Mouse (Mus musculus) MEL (cell line): ENCODE results near the gene Znrf3. TPM values are rescaled to one million over a fixed set of nuclear protein-coding genes. Genes with fewer than 3 reads are reported as not detected.

Source experiments
- DNase-seq: peaks from one replicate; pipeline ENCODE4 v3.0.0; 2011; ENCODE audit warnings: low read depth, low spot score
- H3K27ac ChIP-seq: 2 replicates; pipeline ENCODE4 v1.5.1; 2012; ENCODE audit warnings: low read depth, mild to moderate bottlenecking, control low read depth, low read length, moderate library complexity; ENCODE audit not compliant: control insufficient read depth
- H3K27me3 ChIP-seq, 2 experiments: fragments of 150-350 bp in 1 of 2; sonication (generic) in 1 of 2; 2 replicates each; pipeline ENCODE4 v1.6.1; 2012; ENCODE audit warnings: low read length in 2 of 2, mild to moderate bottlenecking in 2 of 2, improper control_type of control experiment in 1 of 2, moderate library complexity in 1 of 2; ENCODE audit not compliant: insufficient read depth in 2 of 2, control insufficient read depth in 1 of 2
- H3K36me3 ChIP-seq, 2 experiments: 2 replicates each; pipeline ENCODE4 v1.6.1; 2012 to 2014; ENCODE audit warnings: low read length in 2 of 2, improper control_type of control experiment in 1 of 2, inconsistent platforms in 1 of 2, mild to moderate bottlenecking in 1 of 2; ENCODE audit not compliant: insufficient read depth in 2 of 2, control insufficient read depth in 1 of 2
- H3K4me1 ChIP-seq, 2 experiments: fragments of 150-350 bp in 1 of 2; sonication (generic) in 1 of 2; 2 replicates each; pipeline ENCODE4 v1.6.1; 2012; ENCODE audit warnings: low read length in 2 of 2, improper control_type of control experiment in 1 of 2, mild to moderate bottlenecking in 1 of 2; ENCODE audit not compliant: insufficient read depth in 2 of 2, control insufficient read depth in 1 of 2
- H3K4me3 ChIP-seq, 2 experiments: fragments of 150-350 bp in 1 of 2; sonication (generic) in 1 of 2; 2 replicates each; pipeline ENCODE4 v1.5.1; 2012; ENCODE audit warnings: low read depth in 2 of 2, low read length in 2 of 2, mild to moderate bottlenecking in 2 of 2, moderate library complexity in 2 of 2, control low read depth in 1 of 2, improper control_type of control experiment in 1 of 2; ENCODE audit not compliant: control insufficient read depth in 1 of 2, insufficient read depth in 1 of 2
- H3K79me2 ChIP-seq: 2 replicates; pipeline ENCODE4 v1.6.1; 2012; ENCODE audit warnings: mild to moderate bottlenecking, low read length, moderate library complexity; ENCODE audit not compliant: control insufficient read depth, poor library complexity, insufficient read depth
- H3K9ac ChIP-seq: 2 replicates; pipeline ENCODE4 v1.6.1; 2012; ENCODE audit warnings: low read depth, mild to moderate bottlenecking, control low read depth, low read length, moderate library complexity; ENCODE audit not compliant: control insufficient read depth, poor library complexity, severe bottlenecking
- H3K9me3 ChIP-seq: fragments of 150-350 bp; sonication (generic); replicated peaks from 2 replicates; pipeline ENCODE4 v1.6.1; 2012; ENCODE audit warnings: mild to moderate bottlenecking, low read length, improper control_type of control experiment, moderate library complexity; ENCODE audit not compliant: insufficient read depth
- BHLHE40 ChIP-seq: IDR thresholded peaks from 2 replicates; pipeline ENCODE4 v1.6.1; 2012; ENCODE audit warnings: low read depth, mild to moderate bottlenecking, inconsistent platforms, low read length, improper control_type of control experiment, borderline replicate concordance
- CHD1 ChIP-seq: IDR thresholded peaks from 2 replicates; pipeline ENCODE4 v1.6.1; 2012; ENCODE audit warnings: low read depth, mild to moderate bottlenecking, inconsistent platforms, low read length, improper control_type of control experiment
- CHD2 ChIP-seq: IDR thresholded peaks from 2 replicates; pipeline ENCODE4 v1.6.1; 2011; ENCODE audit warnings: low read length, improper control_type of control experiment
- CTCF ChIP-seq, 3 experiments: IDR thresholded peaks in 2 of 3; conservative IDR thresholded peaks in 1 of 3; 2 replicates each; pipeline ENCODE4 v1.5.1; 2011 to 2012; ENCODE audit warnings: low read length in 3 of 3, low read depth in 2 of 3, mild to moderate bottlenecking in 2 of 3, improper control_type of control experiment in 1 of 3, inconsistent platforms in 1 of 3, mixed read lengths in 1 of 3, moderate library complexity in 1 of 3; ENCODE audit not compliant: control insufficient read depth in 1 of 3, insufficient read depth in 1 of 3, poor library complexity in 1 of 3, severe bottlenecking in 1 of 3
- E2F4 ChIP-seq: IDR thresholded peaks from 2 replicates; pipeline ENCODE4 v1.6.1; 2011; ENCODE audit warnings: low read depth, low read length, improper control_type of control experiment, borderline replicate concordance
- GABPA ChIP-seq: IDR thresholded peaks from 2 replicates; pipeline ENCODE4 v1.6.1; 2012; ENCODE audit warnings: low read depth, mild to moderate bottlenecking, inconsistent platforms, low read length, improper control_type of control experiment, moderate library complexity
- GATA1 ChIP-seq: IDR thresholded peaks from 2 replicates; pipeline ENCODE4 v1.6.1; 2011; ENCODE audit warnings: low read depth, low read length, improper control_type of control experiment
- JUND ChIP-seq: IDR thresholded peaks from 2 replicates; pipeline ENCODE4 v1.6.1; 2011; ENCODE audit warnings: low read depth, mild to moderate bottlenecking, improper control_type of control experiment, low read length
- KAT2A ChIP-seq: conservative IDR thresholded peaks from 2 replicates; pipeline ENCODE4 v1.6.1; 2012; ENCODE audit warnings: low read depth, low read length, improper control_type of control experiment, inconsistent platforms
- MAX ChIP-seq: IDR thresholded peaks from 2 replicates; pipeline ENCODE4 v1.6.1; 2011; ENCODE audit warnings: low read length, improper control_type of control experiment
- MAZ ChIP-seq: IDR thresholded peaks from 2 replicates; pipeline ENCODE4 v1.6.1; 2012; ENCODE audit warnings: low read depth, mild to moderate bottlenecking, inconsistent platforms, low read length, improper control_type of control experiment
- MEF2A ChIP-seq: IDR thresholded peaks from 2 replicates; pipeline ENCODE4 v1.6.1; 2014; ENCODE audit warnings: low read depth, mild to moderate bottlenecking, inconsistent platforms, low read length, improper control_type of control experiment; ENCODE audit not compliant: poor library complexity, insufficient replicate concordance, severe bottlenecking; ENCODE audit errors: extremely low read depth
- MYC ChIP-seq: IDR thresholded peaks from 2 replicates; pipeline ENCODE4 v1.6.1; 2011; ENCODE audit warnings: low read depth, mild to moderate bottlenecking, low read length, improper control_type of control experiment, moderate library complexity
- NELFE ChIP-seq: IDR thresholded peaks from 2 replicates; pipeline ENCODE4 v1.6.1; 2011; ENCODE audit warnings: low read depth, low read length, improper control_type of control experiment
- NRF1 ChIP-seq: IDR thresholded peaks from 2 replicates; pipeline ENCODE4 v1.6.1; 2014; ENCODE audit warnings: low read depth, mild to moderate bottlenecking, inconsistent platforms, low read length, improper control_type of control experiment, moderate library complexity; ENCODE audit not compliant: poor library complexity, insufficient read depth, severe bottlenecking
- SIN3A ChIP-seq: IDR thresholded peaks from 2 replicates; pipeline ENCODE4 v1.6.1; 2012; ENCODE audit warnings: low read length, improper control_type of control experiment, inconsistent platforms
- SMC3 ChIP-seq: IDR thresholded peaks from 2 replicates; pipeline ENCODE4 v1.6.1; 2011; ENCODE audit warnings: low read depth, low read length, improper control_type of control experiment
- TAL1 ChIP-seq: IDR thresholded peaks from 2 replicates; pipeline ENCODE4 v1.6.1; 2012; ENCODE audit warnings: mild to moderate bottlenecking, inconsistent platforms, low read length, moderate library complexity, mixed read lengths
- TBP ChIP-seq: IDR thresholded peaks from 2 replicates; pipeline ENCODE4 v1.8.0; 2011; ENCODE audit warnings: low read depth, low read length, improper control_type of control experiment
- USF1 ChIP-seq: IDR thresholded peaks from 2 replicates; pipeline ENCODE4 v1.6.1; 2014; ENCODE audit warnings: low read depth, mild to moderate bottlenecking, inconsistent platforms, low read length, improper control_type of control experiment, moderate library complexity
- USF2 ChIP-seq, 2 experiments: IDR thresholded peaks; 2 replicates each; pipeline ENCODE4 v1.6.1; 2011 to 2012; ENCODE audit warnings: improper control_type of control experiment in 2 of 2, low read length in 2 of 2, borderline replicate concordance in 1 of 2, inconsistent platforms in 1 of 2, low read depth in 1 of 2, mild to moderate bottlenecking in 1 of 2; ENCODE audit not compliant: insufficient read depth in 1 of 2
- ZC3H11A ChIP-seq: IDR thresholded peaks from 2 replicates; pipeline ENCODE4 v1.6.1; 2012; ENCODE audit warnings: low read depth, mild to moderate bottlenecking, inconsistent platforms, low read length, improper control_type of control experiment
- ZKSCAN1 ChIP-seq: IDR thresholded peaks from 2 replicates; pipeline ENCODE4 v1.6.1; 2012; ENCODE audit warnings: low read depth, mild to moderate bottlenecking, inconsistent platforms, low read length, improper control_type of control experiment, moderate library complexity
- ZMIZ1 ChIP-seq: IDR thresholded peaks from 2 replicates; pipeline ENCODE4 v1.6.1; 2012; ENCODE audit warnings: low read depth, mild to moderate bottlenecking, inconsistent platforms, low read length, improper control_type of control experiment, moderate library complexity
- ZNF384 ChIP-seq: IDR thresholded peaks from 2 replicates; pipeline ENCODE4 v1.6.1; 2012; ENCODE audit warnings: low read depth, mild to moderate bottlenecking, inconsistent platforms, low read length, improper control_type of control experiment
- polyA plus RNA-seq, 2 experiments: library from polyadenylated mRNA; stranded (reverse) in 1 of 2; unstranded in 1 of 2; fragments of >175 nt in 1 of 2; fragments of >200 nt in 1 of 2; gene quantifications; 2 replicates each; pipeline versions ENCODE4 v1.2.1 to v1.2.4; 2012; ENCODE audit warnings: low replicate concordance in 2 of 2, low read depth in 1 of 2; ENCODE audit not compliant: insufficient read length in 2 of 2, insufficient read depth in 1 of 2, missing spikeins in 1 of 2
- total RNA-seq: library from RNA; depleted of rRNA; stranded (reverse); fragments of 300-350 nt; gene quantifications from 2 replicates; pipeline ENCODE4 v1.2.3, GENCODE M21; 2012

Gene Znrf3
- total and polyA plus RNA-seq, 3 experiments: 9.0 to 9.2 TPM; not detected in 1

DNA sequence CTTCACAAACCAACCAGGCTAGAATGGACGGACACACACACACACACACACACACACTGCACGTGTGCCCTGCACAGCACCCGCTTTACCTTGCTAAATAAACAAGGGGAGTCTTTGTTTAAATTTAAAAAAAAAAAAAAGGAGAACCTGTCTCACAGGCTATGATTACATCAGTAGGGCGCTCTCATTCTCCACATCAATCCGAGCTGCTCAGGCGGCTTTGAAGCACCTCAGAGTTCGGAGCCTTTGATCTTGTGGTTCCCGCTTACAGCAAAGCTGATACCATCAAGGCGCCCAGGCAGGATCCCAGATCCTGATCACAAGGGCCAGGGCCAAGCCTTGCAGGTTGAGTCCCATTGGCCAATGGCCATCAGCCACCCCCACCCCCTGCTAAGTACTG lies 33.1 kb downstream of the Znrf3 start:
- Histone ChIP-seq H3K9me3 (no peaks in the 10 kb centered on the region), H3K4me3 (no peak overlapping the region), H3K36me3 (peaks cover 0 to 2% of the 10 kb centered on the region in 2 experiments; a peak in 2 of 4 replicates), H3K79me2 (peaks cover 11% of the 10 kb centered on the region), H3K27me3 (no peaks in the 10 kb centered on the region), H3K4me1 (peaks cover 0 to 3% of the 10 kb centered on the region in 2 experiments; a peak in 1 of 4 replicates), H3K9ac (no peak overlapping the region), H3K27ac (no peak overlapping the region)
- TF ChIP-seq JUND (no peak), E2F4 (no peak), ZC3H11A (no peak), CHD1 (no peak), ZNF384 (peak; percentile 82), MAX (no peak)
- DNase-seq: peak; percentile 38

DNA sequence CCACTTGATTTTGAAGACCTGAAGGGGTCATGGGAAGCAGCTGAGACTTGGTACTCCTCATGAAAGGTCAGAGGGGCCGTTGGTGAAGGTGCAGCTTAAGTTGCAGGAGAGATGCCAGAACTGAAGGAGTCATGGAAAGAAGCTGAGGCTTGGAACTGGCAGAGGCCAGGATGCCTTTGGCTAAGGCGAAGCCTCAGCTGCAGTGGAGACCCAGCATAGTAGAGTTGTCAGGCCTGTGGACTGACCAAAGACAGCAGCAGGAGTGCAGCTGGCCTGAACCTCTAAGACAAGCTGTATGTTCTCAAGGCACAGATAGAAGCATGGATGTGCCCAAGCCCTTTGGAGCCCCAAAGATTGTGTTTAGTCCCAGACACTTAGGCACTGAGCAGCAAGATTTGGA lies 40.5 kb downstream of the Znrf3 start:
- H3K4me1 ChIP-seq: no peaks in the 10 kb centered on the region
- TF ChIP-seq NELFE (no peak), NRF1 (no peak), MAX (no peak), CHD1 (no peak), ZMIZ1 (no peak), USF2 (IDR thresholded peaks at IDR 0.05; ENCODE audit: borderline replicate concordance in 1 of 2, insufficient read depth in 1 of 2, low read depth in 1 of 2, low read length in 2 of 2) (no peak), ZNF384 (no peak), BHLHE40 (no peak), TBP (no peak), E2F4 (no peak)
- no peak for DNase-seq
- H3K27me3 ChIP-seq: no peaks in the 10 kb centered on the region
- no peak overlapping the region for H3K9ac ChIP-seq
- H3K79me2 ChIP-seq: peaks cover 2% of the 10 kb centered on the region; the same call in 1 of the 2 replicates
- H3K27ac ChIP-seq: no peak overlapping the region
- no peaks in the 10 kb centered on the region for H3K9me3 ChIP-seq
- H3K4me3 ChIP-seq: no peak overlapping the region
- H3K36me3 ChIP-seq: no peaks in the 10 kb centered on the region

DNA sequence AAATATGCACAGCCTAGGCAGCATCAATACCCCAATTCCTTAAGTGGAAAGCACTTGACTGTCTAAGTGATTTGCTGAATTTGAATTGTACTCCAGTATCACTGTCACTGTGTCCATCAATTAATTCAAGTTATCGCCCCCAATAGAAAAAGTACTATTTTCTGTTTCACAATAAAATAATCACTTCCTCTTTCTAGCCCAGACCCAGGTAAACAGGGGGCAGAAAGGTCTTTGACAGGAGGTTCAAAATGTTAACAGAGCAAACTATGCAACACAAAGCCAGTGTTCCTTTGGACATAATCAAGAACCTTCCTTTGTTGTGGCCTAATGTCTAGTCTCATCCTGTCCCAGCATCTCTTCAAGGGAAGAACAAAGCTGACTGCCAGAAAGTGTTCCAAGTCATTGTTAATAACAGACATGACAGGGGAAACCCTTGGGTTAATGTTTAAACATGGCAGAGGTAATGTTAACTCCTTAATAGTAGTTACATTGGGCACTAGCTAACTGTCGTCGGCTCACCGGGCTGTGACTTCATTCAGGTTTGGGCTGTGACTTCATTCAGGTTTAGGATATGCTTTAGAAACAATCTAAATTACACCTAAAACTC lies 42.4 kb downstream of the Znrf3 start:
- H3K4me1 ChIP-seq: 0 out of 4 replicates have a peak, but pooled peaks cover 0 to 3% of the 10 kb centered on the region in 2 experiments
- no peak overlapping the region for H3K9ac ChIP-seq
- H3K4me3 ChIP-seq: no peak overlapping the region
- H3K27ac ChIP-seq: no peak overlapping the region
- H3K9me3 ChIP-seq: no peaks in the 10 kb centered on the region
- DNase-seq: no peak
- TF ChIP-seq MAZ (no peak), TAL1 (no peak), GABPA (no peak), CHD2 (no peak), CTCF (IDR thresholded peaks at IDR 0.05 in 2 of 3, conservative IDR thresholded peaks at IDR 0.05 in 1 of 3; ENCODE audit: control insufficient read depth in 1 of 3, insufficient read depth in 1 of 3, low read depth in 2 of 3, low read length in 3 of 3, poor library complexity in 1 of 3, severe bottlenecking in 1 of 3) (no peak), KAT2A (no peak), E2F4 (no peak), BHLHE40 (no peak), GATA1 (no peak), MEF2A (no peak), NELFE (no peak), SIN3A (no peak), MAX (no peak), SMC3 (no peak), USF1 (no peak), NRF1 (no peak), MYC (no peak), ZKSCAN1 (no peak)
- no peaks in the 10 kb centered on the region; a peak in 1 of 4 replicates for H3K36me3 ChIP-seq
- H3K27me3 ChIP-seq: no peaks in the 10 kb centered on the region
- peaks cover 2% of the 10 kb centered on the region; the same call in 1 of the 2 replicates for H3K79me2 ChIP-seq
